8 mouse cellular contexts compared by ENCODE assay signal in genomic region chr17:71597881-71598658, GRCm38 (mm10). TPM values are rescaled to one million over a fixed set of nuclear protein-coding genes. Genes with fewer than 3 reads are reported as not detected.
DNase-seq lines count a peak whose midpoint lies in the region; ATAC-seq and TF ChIP-seq lines count a peak whose summit lies in the region.

No protein-coding gene starts in this region.

- H3K27ac ChIP-seq in cerebellum, adult 2 months (ENCODE audit: insufficient read depth, low read length): peak overlapping the region; percentile 44; the same call in 1 of the 2 replicates
- peak overlapping the region; percentile 73 for H3K27ac ChIP-seq in hindbrain, embryonic 14.5 days
- no peak overlapping the region for H3K27ac ChIP-seq in midbrain, embryonic 11.5 days (ENCODE audit: low read depth, low read length)

- H3K4me2 ChIP-seq in hindbrain, embryonic 14.5 days (replicated peaks): peak overlapping the region; percentile 72
- H3K4me2 ChIP-seq in midbrain, embryonic 11.5 days: peak overlapping the region; percentile 61

- no peaks in the 10 kb centered on the region for H3K36me3 ChIP-seq in hindbrain, embryonic 14.5 days (replicated peaks; ENCODE audit: control insufficient read depth, insufficient read depth)
- H3K36me3 ChIP-seq in midbrain, embryonic 11.5 days (ENCODE audit: control insufficient read depth, insufficient read depth, low read length): no peaks in the 10 kb centered on the region; the same call in 1 of the 2 replicates

- TF ChIP-seq CTCF in cerebellum, adult 2 months (IDR thresholded peaks at IDR 0.05; ENCODE audit: borderline replicate concordance, insufficient read depth, low read depth, low read length): no peak

- under 1% methylated on average over 48 of the region's 48 CpGs for WGBS in cerebellum, adult 2 months
- under 1% methylated on average over 48 of the region's 48 CpGs for WGBS in hindbrain, embryonic 14.5 days
- WGBS in midbrain, embryonic 11.5 days: 2% methylated on average over 48 of the region's 48 CpGs

- peak overlapping the region; percentile 86 for H3K4me3 ChIP-seq in cerebellum, adult 2 months (replicated peaks; ENCODE audit: insufficient read depth, low read depth, low read length)
- H3K4me3 ChIP-seq in hindbrain, embryonic 14.5 days (replicated peaks; ENCODE audit: low read length): peak overlapping the region; percentile 65
- peak overlapping the region; percentile 76 for H3K4me3 ChIP-seq in midbrain, embryonic 11.5 days (ENCODE audit: low read depth, low read length)

- no peaks in the 10 kb centered on the region for H3K9me3 ChIP-seq in hindbrain, embryonic 14.5 days (ENCODE audit: control insufficient read depth, low read length)
- no peaks in the 10 kb centered on the region for H3K9me3 ChIP-seq in midbrain, embryonic 11.5 days (ENCODE audit: control insufficient read depth, low read length)

- H3K4me1 ChIP-seq in cerebellum, adult 2 months (ENCODE audit: control insufficient read depth, insufficient read depth, low read length): no peaks in the 10 kb centered on the region; the same call in 1 of the 2 replicates
- peaks cover 20% of the 10 kb centered on the region for H3K4me1 ChIP-seq in hindbrain, embryonic 14.5 days (replicated peaks; ENCODE audit: control insufficient read depth, insufficient read depth, low read length)
- peaks cover 12% of the 10 kb centered on the region for H3K4me1 ChIP-seq in midbrain, embryonic 11.5 days (ENCODE audit: control insufficient read depth, insufficient read depth, low read length)

- peak overlapping the region; percentile 67 for H3K9ac ChIP-seq in hindbrain, embryonic 14.5 days
- peak overlapping the region; percentile 80 for H3K9ac ChIP-seq in midbrain, embryonic 11.5 days (ENCODE audit: low read length)

- no peak for TF ChIP-seq POLR2A in cerebellum, adult 2 months (IDR thresholded peaks at IDR 0.05; ENCODE audit: borderline replicate concordance, insufficient read depth, low read length)

- no peaks in the 10 kb centered on the region for H3K27me3 ChIP-seq in cerebellum, adult 2 months (ENCODE audit: control insufficient read depth, insufficient read depth, low read length)
- peaks cover 4% of the 10 kb centered on the region; the same call in 1 of the 2 replicates for H3K27me3 ChIP-seq in hindbrain, embryonic 14.5 days (ENCODE audit: control insufficient read depth, insufficient read depth, low read length)
- no peaks in the 10 kb centered on the region for H3K27me3 ChIP-seq in midbrain, embryonic 11.5 days (ENCODE audit: control insufficient read depth, insufficient read depth, low read length)

- no peak for DNase-seq in cerebellum, adult 2 months
- DNase-seq in cerebellum, adult 8-10 months: no peak
- DNase-seq in ovary, adult 18-20 months (ENCODE audit: low spot score): peak; percentile 7
- DNase-seq in ovary, postnatal 10 days (ENCODE audit: low spot score): no peak
- peak; percentile 35 for DNase-seq in hindbrain, embryonic 14.5 days (ENCODE audit: low spot score)
- no peak for DNase-seq in midbrain, embryonic 11.5 days (ENCODE audit: low spot score, missing footprints)
- DNase-seq in layer of hippocampus, adult 9-10 months (ENCODE audit: low spot score): no peak
- DNase-seq in adrenal gland, postnatal 4 days (ENCODE audit: low spot score in 2 of 2): no peak

- peak; percentile 73 for ATAC-seq in hindbrain, embryonic 14.5 days (ENCODE audit: low FRiP score)
- peak; percentile 75 for ATAC-seq in midbrain, embryonic 11.5 days (ENCODE audit: low FRiP score)

RNA-seq across cellular contexts. Expression of gene Wdr43, which starts 17.6 kb away (rescaled TPM):
- polyA plus RNA-seq in cerebellum, adult 2 months (2012; rRNA removed): 26.0 and 26.8 TPM in 2 replicates
- 50.3 and 50.9 TPM in 2 replicates for polyA plus RNA-seq in hindbrain, embryonic 14.5 days (2014; fragmentation: Nextera tagmentation; extraction: Ambion mirVana)
- polyA plus RNA-seq in midbrain, embryonic 11.5 days (2014; fragmentation: Nextera tagmentation; extraction: Ambion mirVana): 84.0 and 92.9 TPM in 2 replicates
- 10 to 100 TPM; 59.1 to 71.4 TPM for total RNA-seq in adrenal gland, postnatal 4 days (2021)

RNA-seq across cellular contexts. Expression of gene Spdya, which starts 46.2 kb away (rescaled TPM):
- 1.5 and 1.8 TPM in 2 replicates for polyA plus RNA-seq in cerebellum, adult 2 months (2012; rRNA removed)
- polyA plus RNA-seq in hindbrain, embryonic 14.5 days (2014; fragmentation: Nextera tagmentation; extraction: Ambion mirVana): 1.6 and 1.7 TPM in 2 replicates
- polyA plus RNA-seq in midbrain, embryonic 11.5 days (2014; fragmentation: Nextera tagmentation; extraction: Ambion mirVana): 1.6 and 1.7 TPM in 2 replicates
- 1 to 10 TPM; 1.2 TPM for total RNA-seq in adrenal gland, postnatal 4 days (2021)

Comparison
In these comparisons a context has a peak if more than half of its experiments do, and no peak if none do; other contexts are left out.
1. DNase-seq: peak in ovary, adult 18-20 months (single experiment) and hindbrain, embryonic 14.5 days (single experiment); none in cerebellum, adult 2 months (0 of 2), cerebellum, adult 8-10 months (single experiment), ovary, postnatal 10 days (single experiment), midbrain, embryonic 11.5 days (single experiment), layer of hippocampus, adult 9-10 months (single experiment) and adrenal gland, postnatal 4 days (0 of 2).
2. Peak in every context shown above with its lines, with median percentiles within 50 percentile points of each other: H3K4me3 ChIP-seq.